Comparison of ENCODE assay signal across 19 mouse cellular contexts in genomic region chr13:45915921-45916320, GRCm38 (mm10). TPM values are rescaled to one million over a fixed set of nuclear protein-coding genes. Genes with fewer than 3 reads are reported as not detected.
DNase-seq lines count a peak whose midpoint lies in the region; ATAC-seq and TF ChIP-seq lines count a peak whose summit lies in the region.
"Had no signal": no experiment of that assay in that cellular context is flagged by ENCODE, and none has a peak within 500 bp of the region (broad histone marks: within the 10 kb centered on the region; RNA-seq: fewer than 3 reads in every experiment).

No protein-coding gene starts in this region.

- WGBS in forebrain, postnatal 0 days = 48% methylated on average over 3 of the region's 3 CpGs
- 97% methylated on average over 3 of the region's 3 CpGs for WGBS in limb, embryonic 10.5 days

- peak; percentile 29 for ATAC-seq in Patski
- ATAC-seq in forebrain, postnatal 0 days = peak; percentile 72
- ATAC-seq: intestine, postnatal 0 days; lung, postnatal 0 days had no signal

- peaks cover 2% of the 10 kb centered on the region; the same call in 1 of the 2 replicates for H3K4me1 ChIP-seq in forebrain, postnatal 0 days (ENCODE audit: insufficient read depth)
- 0 out of 2 replicates have a peak, but pooled peaks cover 1% of the 10 kb centered on the region for H3K4me1 ChIP-seq in limb, embryonic 10.5 days
- H3K4me1 ChIP-seq: hindbrain, embryonic 15.5 days; neural tube, embryonic 12.5 days had no signal

- H3K27me3 ChIP-seq in Patski = no peaks in the 10 kb centered on the region
- no peaks in the 10 kb centered on the region for H3K27me3 ChIP-seq in forebrain, postnatal 0 days (ENCODE audit: insufficient read depth, low read length)
- H3K27me3 ChIP-seq in limb, embryonic 10.5 days (ENCODE audit: low read depth, poor library complexity, severe bottlenecking) = no peaks in the 10 kb centered on the region
- H3K27me3 ChIP-seq: heart, embryonic 13.5 days; hindbrain, embryonic 15.5 days; kidney, embryonic 15.5 days; liver, embryonic 15.5 days; neural tube, embryonic 12.5 days had no signal

- no peak overlapping the region for H3K4me3 ChIP-seq in forebrain, postnatal 0 days (ENCODE audit: low read depth, low read length)
- no peak overlapping the region for H3K4me3 ChIP-seq in limb, embryonic 10.5 days
- H3K4me3 ChIP-seq: embryonic facial prominence, embryonic 10.5 days; heart, embryonic 13.5 days; hindbrain, embryonic 15.5 days; kidney, embryonic 15.5 days; liver, embryonic 15.5 days; neural tube, embryonic 12.5 days had no signal

- H3K36me3 ChIP-seq in forebrain, postnatal 0 days (ENCODE audit: insufficient read depth) = no peaks in the 10 kb centered on the region
- H3K36me3 ChIP-seq in limb, embryonic 10.5 days = no peaks in the 10 kb centered on the region
- H3K36me3 ChIP-seq: embryonic facial prominence, embryonic 10.5 days; hindbrain, embryonic 15.5 days; kidney, embryonic 15.5 days; liver, embryonic 15.5 days; neural tube, embryonic 12.5 days had no signal

- peak overlapping the region; percentile 50; the same call in 1 of the 2 replicates for H3K27ac ChIP-seq in forebrain, postnatal 0 days (ENCODE audit: low read depth, low read length)
- no peak overlapping the region for H3K27ac ChIP-seq in limb, embryonic 10.5 days
- H3K27ac ChIP-seq: embryonic facial prominence, embryonic 10.5 days; heart, embryonic 13.5 days; hindbrain, embryonic 15.5 days; kidney, embryonic 15.5 days; liver, embryonic 15.5 days; neural tube, embryonic 12.5 days had no signal

- DNase-seq in cerebellum, adult 9-10 months = peak; percentile 63
- no peak for DNase-seq in cerebellum, postnatal 4 days (ENCODE audit: low spot score in 2 of 2)
- peak; percentile 35 for DNase-seq in layer of hippocampus, adult 9-11 months
- DNase-seq in layer of hippocampus, postnatal 10 days (ENCODE audit: low spot score in 2 of 2) = no peak
- DNase-seq in Patski (ENCODE audit: low read depth, low spot score) = no peak
- peak; percentile 59 for DNase-seq in forebrain, postnatal 0 days
- no peak for DNase-seq in limb, embryonic 10.5 days (ENCODE audit: low spot score)
- DNase-seq: adrenal gland, postnatal 36 days; kidney, postnatal 4 days; thymus, postnatal 4 days had no signal

- peak; percentile 11 for TF ChIP-seq CTCF in Patski (IDR thresholded peaks at IDR 0.05)
- TF ChIP-seq CTCF in forebrain, postnatal 0 days (IDR thresholded peaks at IDR 0.05; ENCODE audit: low read depth) = no peak

- H3K9ac ChIP-seq in forebrain, postnatal 0 days = no peak overlapping the region
- H3K9ac ChIP-seq: heart, embryonic 13.5 days; hindbrain, embryonic 15.5 days; kidney, embryonic 15.5 days; liver, embryonic 15.5 days; neural tube, embryonic 12.5 days had no signal

- H3K4me2 ChIP-seq in forebrain, postnatal 0 days (ENCODE audit: low read depth) = no peak overlapping the region
- H3K4me2 ChIP-seq: heart, embryonic 13.5 days; hindbrain, embryonic 15.5 days; kidney, embryonic 15.5 days; liver, embryonic 15.5 days; midbrain, embryonic 11.5 days; neural tube, embryonic 12.5 days had no signal

- POLR2A ChIA-PET in Patski (lab: Charles Lee) = interaction anchor here (0.6 to 1.3 kb wide), 2 partner anchors 34 to 68 kb away, joined by 3 to 4 read pairs; no protein-coding TSS in a partner anchor

- H3K9me3 ChIP-seq in forebrain, postnatal 0 days (ENCODE audit: low read length) = no peaks in the 10 kb centered on the region
- no peaks in the 10 kb centered on the region for H3K9me3 ChIP-seq in limb, embryonic 10.5 days (replicated peaks)
- H3K9me3 ChIP-seq: embryonic facial prominence, embryonic 10.5 days; heart, embryonic 13.5 days; hindbrain, embryonic 15.5 days; kidney, embryonic 15.5 days; liver, embryonic 15.5 days; neural tube, embryonic 12.5 days had no signal

- CTCF ChIA-PET in Patski (lab: Charles Lee) = no interaction called here

- in situ Hi-C loops in Patski (cut with MboI; ENCODE audit: low pct_unique_long_range_greater_than_20kb) = loop anchor here (5.0 kb wide), 1 partner anchor 41 kb away; no protein-coding TSS in a partner anchor

RNA-seq across cellular contexts. Expression of gene Atxn1, which starts 48.9 kb away (rescaled TPM):
- 10 to 100 TPM; 90.8 to 94.3 TPM for total RNA-seq in layer of hippocampus, postnatal 10 days (2021)
- 8.3 TPM for polyA plus RNA-seq in Patski (2021)
- total RNA-seq in forebrain, postnatal 0 days (2014; rRNA removed) = 32.3 and 33.6 TPM in 2 replicates
- polyA plus RNA-seq in forebrain, postnatal 0 days (2015; fragmentation: Nextera tagmentation; extraction: Ambion mirVana) = 7.6 and 13.0 TPM in 2 replicates
- polyA plus RNA-seq in limb, embryonic 10.5 days (2016; fragmentation: Nextera tagmentation; extraction: Ambion mirVana) = 1.0 and 1.4 TPM in 2 replicates

Comparison
In these comparisons a context has a peak if more than half of its experiments do, and no peak if none do; other contexts are left out.
1. DNase-seq: peak in cerebellum, adult 9-10 months (single experiment), layer of hippocampus, adult 9-11 months (single experiment) and forebrain, postnatal 0 days (single experiment); none in cerebellum, postnatal 4 days (0 of 2), layer of hippocampus, postnatal 10 days (0 of 2), Patski (single experiment) and limb, embryonic 10.5 days (single experiment).